Mouse (Mus musculus) kidney, embryonic 15.5 days (tissue): Measurements from ENCODE around the gene Tcaf3. TPM values are rescaled to one million over a fixed set of nuclear protein-coding genes. Genes with fewer than 3 reads are reported as not detected.

Experiments used
- ATAC-seq: fragments of 200-750 bp; cut with Nextera tagmentation; replicated peaks from 2 replicates; pipeline ENCODE4 v1.8.0; 2017; ENCODE audit warnings: moderate TSS enrichment; ENCODE audit not compliant: low FRiP score
- H3K27ac ChIP-seq: fragments of 300-500 bp; sonication (generic); 2 replicates; pipeline ENCODE4 v1.5.1; 2015; ENCODE audit warnings: mild to moderate bottlenecking, inconsistent platforms
- H3K27me3 ChIP-seq: fragments of 300-500 bp; sonication (generic); 2 replicates; pipeline ENCODE4 v1.6.1; 2015; ENCODE audit warnings: inconsistent platforms
- H3K36me3 ChIP-seq: fragments of 300-500 bp; sonication (generic); 2 replicates; pipeline ENCODE4 v1.6.1; 2015; ENCODE audit warnings: inconsistent platforms
- H3K4me1 ChIP-seq: fragments of 300-500 bp; sonication (generic); 2 replicates; pipeline ENCODE4 v1.6.1; 2015; ENCODE audit warnings: inconsistent platforms
- H3K4me2 ChIP-seq: fragments of 300-500 bp; sonication (generic); 2 replicates; pipeline ENCODE4 v1.6.1; 2015; ENCODE audit warnings: moderate library complexity, mild to moderate bottlenecking, inconsistent platforms
- H3K4me3 ChIP-seq: fragments of 300-500 bp; sonication (generic); replicated peaks from 2 replicates; pipeline ENCODE4 v1.5.1; 2015; ENCODE audit warnings: mild to moderate bottlenecking, inconsistent platforms
- H3K9ac ChIP-seq: fragments of 300-500 bp; sonication (generic); 2 replicates; pipeline ENCODE4 v1.6.1; 2015; ENCODE audit warnings: mild to moderate bottlenecking, inconsistent platforms
- H3K9me3 ChIP-seq: fragments of 300-500 bp; sonication (generic); replicated peaks from 2 replicates; pipeline ENCODE4 v1.6.1; 2016; ENCODE audit warnings: inconsistent platforms
- WGBS: fragments of 180-500 bp; shearing (Covaris S2); methylation state at CpG from one replicate; pipeline ENCODE4 v1.1.7; 2015; ENCODE audit warnings: mixed read lengths; 5-methylcytosine and 5-hydroxymethylcytosine counted together
- polyA plus RNA-seq: library from polyadenylated mRNA; unstranded; fragments of >200 nt; fragmentation: Nextera tagmentation; extraction: Ambion mirVana; gene quantifications from 2 replicates; pipeline ENCODE4 v1.2.1, GENCODE M21; 2015

Gene Tcaf3
- polyA plus RNA-seq, 1 experiment from 2014 or later: not detected

DNA sequence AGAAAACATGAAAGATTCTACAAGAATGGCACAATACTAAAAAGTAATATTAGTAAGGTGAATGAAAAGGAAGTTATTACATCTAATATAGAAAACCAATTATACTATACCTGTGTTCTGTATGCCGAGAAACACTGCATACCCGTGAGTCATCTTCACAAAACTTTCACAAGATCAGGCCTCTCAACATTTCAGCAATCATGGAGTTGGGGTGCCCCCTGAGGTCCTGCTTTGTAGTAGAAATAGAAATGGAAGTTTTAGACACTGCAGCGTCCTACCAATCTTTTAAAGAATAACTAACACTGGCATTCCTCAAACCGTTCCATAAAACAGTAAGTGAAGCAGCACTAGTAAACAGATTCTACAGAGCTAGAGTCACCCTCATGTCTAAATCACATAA lies 18.8 kb downstream of the Tcaf3 start:
- WGBS: 78% methylated on average over 4 of the region's 4 CpGs
- 0 out of 2 replicates have a peak, but pooled peaks cover 4% of the 10 kb centered on the region for H3K4me1 ChIP-seq
- H3K9me3 ChIP-seq: no peaks in the 10 kb centered on the region
- H3K9ac ChIP-seq: no peak overlapping the region
- H3K36me3 ChIP-seq: no peaks in the 10 kb centered on the region
- no peak overlapping the region for H3K4me3 ChIP-seq
- no peak for ATAC-seq
- no peak overlapping the region for H3K4me2 ChIP-seq
- no peak overlapping the region for H3K27ac ChIP-seq
- no peaks in the 10 kb centered on the region for H3K27me3 ChIP-seq

DNA sequence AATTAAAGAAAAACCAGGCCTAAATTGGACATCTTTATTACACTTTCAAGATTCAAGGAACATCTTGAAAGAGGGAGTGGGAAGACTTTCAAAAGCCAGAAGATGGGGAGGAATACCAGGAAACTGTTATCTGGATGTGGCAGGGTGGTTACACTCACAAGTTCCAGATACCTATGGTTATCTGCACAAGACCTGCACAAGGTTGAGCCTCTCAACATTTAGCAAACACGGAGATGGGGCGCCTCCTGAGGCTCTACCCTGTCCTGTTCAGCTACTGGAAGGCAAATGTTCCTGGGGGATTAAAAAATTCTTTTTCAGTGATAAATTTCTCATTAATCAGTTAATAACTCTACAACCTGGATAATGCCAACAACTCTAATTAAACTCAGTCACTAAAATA lies 20.1 kb downstream of the Tcaf3 start:
- H3K9ac ChIP-seq: no peak overlapping the region
- WGBS: 95% methylated on average over 2 of the region's 2 CpGs
- H3K4me3 ChIP-seq: no peak overlapping the region
- H3K4me1 ChIP-seq: no peaks in the 10 kb centered on the region
- no peak overlapping the region for H3K4me2 ChIP-seq
- H3K9me3 ChIP-seq: no peaks in the 10 kb centered on the region
- no peak for ATAC-seq
- no peaks in the 10 kb centered on the region for H3K27me3 ChIP-seq
- H3K36me3 ChIP-seq: no peaks in the 10 kb centered on the region
- H3K27ac ChIP-seq: no peak overlapping the region

DNA sequence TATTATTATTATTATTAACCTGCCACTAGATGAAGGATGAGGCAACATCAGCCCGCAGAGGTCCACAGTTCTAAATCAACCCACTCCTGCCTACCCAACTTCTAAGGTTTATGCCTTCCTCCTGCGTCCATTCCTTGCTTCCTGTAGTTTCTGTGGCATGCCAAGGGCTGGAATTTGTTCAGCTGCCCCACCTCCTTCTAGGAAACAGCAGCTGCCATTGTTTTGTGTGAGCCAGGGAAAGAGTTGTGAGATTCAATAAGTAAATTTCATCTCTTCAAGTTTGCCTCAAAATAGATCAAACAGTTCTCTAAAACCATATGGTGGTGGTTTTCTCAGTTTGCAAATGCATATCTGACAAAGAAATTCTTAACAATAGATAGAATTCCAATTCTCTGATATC lies 29.3 kb downstream of the Tcaf3 start:
- H3K27ac ChIP-seq: no peak overlapping the region
- no peaks in the 10 kb centered on the region for H3K9me3 ChIP-seq
- H3K9ac ChIP-seq: no peak overlapping the region
- no peaks in the 10 kb centered on the region for H3K36me3 ChIP-seq
- H3K4me2 ChIP-seq: no peak overlapping the region
- no peaks in the 10 kb centered on the region for H3K4me1 ChIP-seq
- no peak for ATAC-seq
- WGBS: 63% methylated on average over 2 of the region's 2 CpGs
- H3K4me3 ChIP-seq: no peak overlapping the region
- H3K27me3 ChIP-seq: no peaks in the 10 kb centered on the region; the same call in 1 of the 2 replicates

DNA sequence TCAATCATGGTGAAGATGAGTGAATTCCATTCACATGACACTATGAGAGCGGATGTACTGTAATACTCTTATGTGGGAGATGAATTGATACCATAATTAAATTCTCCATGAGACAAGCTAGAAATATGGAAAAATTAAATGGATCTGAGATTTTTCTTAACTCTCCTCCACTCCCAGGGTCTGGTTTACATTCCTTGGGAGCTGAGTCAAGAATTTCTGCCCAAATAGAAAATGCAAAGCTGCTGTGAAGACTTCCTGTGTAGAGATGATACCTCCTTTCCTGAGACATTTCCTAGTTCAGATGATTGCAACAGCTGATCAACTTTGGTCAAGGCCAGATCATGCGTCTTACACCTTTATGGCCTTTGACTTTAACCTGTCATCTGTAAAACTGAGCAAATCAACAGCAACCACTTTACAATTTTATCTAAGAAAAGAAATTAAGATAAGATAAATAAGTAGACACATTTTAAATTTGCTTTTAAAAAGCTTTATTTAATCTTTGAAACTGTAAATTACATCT lies 31.4 kb downstream of the Tcaf3 start:
- no peak for ATAC-seq
- Histone ChIP-seq H3K27me3 (no peaks in the 10 kb centered on the region; the same call in 1 of the 2 replicates), H3K36me3 (no peaks in the 10 kb centered on the region), H3K9ac (no peak overlapping the region), H3K27ac (no peak overlapping the region), H3K4me3 (no peak overlapping the region), H3K9me3 (no peaks in the 10 kb centered on the region), H3K4me1 (no peaks in the 10 kb centered on the region), H3K4me2 (no peak overlapping the region)
- 82% methylated on average over 2 of the region's 2 CpGs for WGBS

DNA sequence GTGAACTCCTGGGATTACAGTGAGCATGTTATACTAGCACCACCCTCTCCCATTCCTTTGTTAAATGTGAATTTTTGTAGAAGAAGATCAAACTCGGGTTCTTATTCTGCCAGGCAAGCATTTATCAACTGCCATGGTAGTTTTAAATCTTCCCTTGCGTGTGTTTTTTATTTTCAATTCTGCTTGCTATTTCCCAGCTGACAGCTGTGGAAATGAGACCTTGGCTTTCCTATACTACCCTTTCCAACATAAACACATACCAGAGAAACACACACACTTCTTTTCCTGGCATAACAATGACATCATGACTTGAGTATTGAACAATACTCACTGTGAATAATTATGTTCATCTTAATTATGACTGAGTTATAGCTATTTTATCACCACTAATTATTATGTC lies 35.2 kb downstream of the Tcaf3 start:
- 46% methylated on average over 2 of the region's 2 CpGs for WGBS
- H3K9me3 ChIP-seq: no peaks in the 10 kb centered on the region
- H3K4me2 ChIP-seq: no peak overlapping the region
- ATAC-seq: no peak
- H3K27me3 ChIP-seq: no peaks in the 10 kb centered on the region; the same call in 1 of the 2 replicates
- H3K4me3 ChIP-seq: no peak overlapping the region
- no peaks in the 10 kb centered on the region for H3K4me1 ChIP-seq
- H3K27ac ChIP-seq: no peak overlapping the region
- no peak overlapping the region for H3K9ac ChIP-seq
- no peaks in the 10 kb centered on the region for H3K36me3 ChIP-seq

DNA sequence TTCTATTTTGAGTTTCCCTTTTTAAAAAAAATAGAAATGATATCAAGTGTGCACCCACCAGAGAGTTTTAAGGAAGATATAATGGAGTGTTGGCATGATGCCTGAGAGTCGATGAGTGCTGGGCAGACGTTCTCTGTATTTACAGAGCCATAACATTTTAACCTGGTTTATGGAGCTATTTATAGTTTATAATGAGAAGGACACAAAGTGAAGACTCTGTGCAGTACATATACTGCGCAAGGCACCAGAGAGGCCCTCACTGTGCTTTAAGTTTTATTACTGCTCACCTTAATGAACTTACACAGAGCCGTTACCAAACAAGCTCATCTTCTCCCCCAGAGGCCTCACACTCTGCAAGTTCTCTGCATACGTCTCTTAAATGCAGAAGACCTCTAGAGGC lies 36.6 kb downstream of the Tcaf3 start:
- no peaks in the 10 kb centered on the region for H3K9me3 ChIP-seq
- H3K4me3 ChIP-seq: no peak overlapping the region
- no peaks in the 10 kb centered on the region; the same call in 1 of the 2 replicates for H3K27me3 ChIP-seq
- no peak overlapping the region for H3K4me2 ChIP-seq
- H3K4me1 ChIP-seq: no peaks in the 10 kb centered on the region
- ATAC-seq: no peak
- H3K27ac ChIP-seq: no peak overlapping the region
- no peaks in the 10 kb centered on the region for H3K36me3 ChIP-seq
- 56% methylated on average over 5 of the region's 5 CpGs for WGBS
- H3K9ac ChIP-seq: no peak overlapping the region

DNA sequence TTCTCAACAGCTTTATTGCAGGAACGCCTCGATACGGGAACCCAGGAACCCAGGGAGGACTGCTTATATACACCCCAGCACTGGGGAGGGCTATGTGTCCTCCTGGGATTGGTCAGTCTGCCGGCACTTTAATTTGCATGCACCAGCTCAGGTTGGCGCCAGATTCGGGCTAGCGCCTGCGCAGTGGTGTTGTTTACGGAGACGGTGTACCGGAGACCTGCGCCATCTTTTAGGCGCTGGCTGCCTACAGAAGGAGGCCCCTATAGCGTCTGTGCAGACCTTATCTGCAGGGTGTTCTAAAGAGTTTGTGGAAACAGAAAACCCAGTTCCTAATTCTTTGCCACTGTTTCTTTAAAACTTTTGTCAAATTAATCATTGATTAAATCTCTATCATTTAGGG lies 38.9 kb downstream of the Tcaf3 start:
- Histone ChIP-seq H3K9me3 (no peaks in the 10 kb centered on the region), H3K36me3 (no peaks in the 10 kb centered on the region), H3K27ac (no peak overlapping the region), H3K9ac (no peak overlapping the region), H3K4me3 (no peak overlapping the region), H3K4me2 (no peak overlapping the region), H3K4me1 (no peaks in the 10 kb centered on the region), H3K27me3 (no peaks in the 10 kb centered on the region; the same call in 1 of the 2 replicates)
- WGBS: 96% methylated on average over 14 of the region's 14 CpGs
- no peak for ATAC-seq

DNA sequence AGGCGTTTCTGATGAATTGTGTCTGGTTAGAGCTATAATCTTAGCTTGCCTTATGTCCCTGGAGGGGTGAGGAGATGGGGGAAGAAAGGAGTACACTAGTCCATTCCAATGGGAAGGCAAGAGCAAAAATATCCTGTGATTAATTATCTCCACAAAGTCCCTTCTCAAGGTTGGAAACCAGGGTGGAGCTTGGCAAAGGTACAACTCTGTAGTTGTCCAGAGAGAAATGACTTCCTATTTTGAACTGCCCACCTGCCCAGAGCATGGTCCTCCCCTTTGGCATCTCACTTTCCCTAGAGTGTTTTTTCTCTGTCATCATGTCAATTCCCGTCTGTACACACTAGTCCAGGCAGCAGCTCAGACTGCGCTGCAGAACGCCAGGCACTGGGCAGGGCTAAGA lies 50.0 kb downstream of the Tcaf3 start, which contains the start of gene Olfr455:
Gene Olfr455, minus strand, starts transcription at position 127 of the 400 bp plus-strand sequence.
- 79% methylated on average over 4 of the region's 4 CpGs for WGBS
- no peak for ATAC-seq
- H3K4me2 ChIP-seq: no peak within 1 kb of the TSS
- no peaks in the 10 kb centered on the region for H3K9me3 ChIP-seq
- no peaks in the 10 kb centered on the region for H3K27me3 ChIP-seq
- H3K4me3 ChIP-seq: no peak within 1 kb of the TSS
- H3K9ac ChIP-seq: no peak within 1 kb of the TSS
- no peaks in the 10 kb centered on the region for H3K36me3 ChIP-seq
- no peaks in the 10 kb centered on the region for H3K4me1 ChIP-seq
- no peak within 1 kb of the TSS for H3K27ac ChIP-seq

DNA sequence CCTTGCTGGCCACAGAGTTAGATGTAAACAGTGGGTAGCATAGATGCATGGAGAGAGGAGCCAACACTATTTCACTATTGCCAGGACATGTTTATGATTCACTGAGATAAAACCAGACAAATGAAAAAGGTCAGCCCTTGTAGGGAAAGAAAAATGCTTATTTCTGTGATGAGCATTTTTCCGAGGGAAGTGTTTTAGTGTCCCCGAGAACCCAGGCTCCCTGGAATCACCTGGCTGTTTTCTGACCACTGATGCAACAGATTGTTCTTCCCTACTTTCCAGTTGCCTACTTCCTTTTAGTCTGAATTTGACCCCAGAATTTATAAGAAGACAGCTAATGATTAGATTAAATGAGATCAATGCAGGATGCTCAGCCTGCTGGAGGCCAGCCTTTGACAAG lies 51.3 kb downstream of the Tcaf3 start:
- Histone ChIP-seq H3K9me3 (no peaks in the 10 kb centered on the region), H3K4me3 (no peak overlapping the region), H3K9ac (no peak overlapping the region), H3K4me1 (no peaks in the 10 kb centered on the region), H3K36me3 (no peaks in the 10 kb centered on the region), H3K27ac (no peak overlapping the region), H3K4me2 (no peak overlapping the region), H3K27me3 (no peaks in the 10 kb centered on the region)
- no peak for ATAC-seq
- WGBS: 76% methylated on average over 2 of the region's 2 CpGs

DNA sequence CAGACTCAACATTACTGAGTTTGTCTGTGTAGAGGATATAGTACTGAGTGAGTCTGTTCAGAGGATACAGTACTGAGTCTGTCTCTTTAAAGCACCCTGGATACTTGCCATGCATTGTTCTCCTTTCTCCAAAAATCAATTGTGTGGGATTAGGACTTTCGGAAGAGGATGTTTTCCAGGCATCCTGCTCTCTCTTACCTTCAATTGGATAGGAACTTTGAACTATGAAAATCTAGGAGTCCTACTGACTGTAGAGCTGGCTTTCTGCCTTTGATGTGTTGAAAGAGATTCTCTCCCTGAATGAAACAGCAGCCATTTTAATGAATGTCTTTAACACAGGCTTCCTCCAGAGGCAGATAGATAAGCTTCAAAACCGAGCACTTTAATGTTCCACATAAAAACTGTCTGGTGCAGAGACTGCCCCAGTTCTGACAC lies 52.0 kb downstream of the Tcaf3 start:
- H3K4me3 ChIP-seq: no peak overlapping the region
- WGBS: 45% methylated on average over 2 of the region's 2 CpGs
- H3K4me1 ChIP-seq: no peaks in the 10 kb centered on the region
- no peak overlapping the region for H3K9ac ChIP-seq
- no peaks in the 10 kb centered on the region for H3K27me3 ChIP-seq
- no peak for ATAC-seq
- H3K4me2 ChIP-seq: no peak overlapping the region
- H3K27ac ChIP-seq: no peak overlapping the region
- no peaks in the 10 kb centered on the region for H3K9me3 ChIP-seq
- no peaks in the 10 kb centered on the region for H3K36me3 ChIP-seq

DNA sequence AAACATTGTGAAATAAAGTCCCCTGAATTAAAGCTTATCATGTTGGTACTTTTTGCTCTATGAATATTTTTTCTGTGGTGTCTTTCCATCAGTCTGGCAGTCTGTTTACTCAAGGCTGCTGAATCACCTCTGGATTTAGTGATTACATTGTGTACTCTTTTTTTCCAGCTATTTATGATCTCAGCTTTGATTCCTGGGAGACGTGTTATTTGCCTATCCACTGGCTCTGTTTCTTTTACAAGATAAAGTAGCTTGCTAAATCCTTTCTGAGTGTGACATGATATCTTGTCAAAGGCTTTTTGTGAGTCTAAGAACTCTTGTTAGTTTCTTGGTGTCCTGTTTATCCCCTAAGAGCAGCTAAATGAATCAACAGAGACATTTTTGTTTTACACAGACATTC lies 52.6 kb downstream of the Tcaf3 start:
- H3K4me3 ChIP-seq: no peak overlapping the region
- no peaks in the 10 kb centered on the region for H3K36me3 ChIP-seq
- no peaks in the 10 kb centered on the region for H3K9me3 ChIP-seq
- no peak for ATAC-seq
- no peak overlapping the region for H3K27ac ChIP-seq
- no peak overlapping the region for H3K9ac ChIP-seq
- H3K4me1 ChIP-seq: no peaks in the 10 kb centered on the region
- 56% methylated on average over 1 of the region's 1 CpGs for WGBS
- H3K27me3 ChIP-seq: no peaks in the 10 kb centered on the region
- H3K4me2 ChIP-seq: no peak overlapping the region

DNA sequence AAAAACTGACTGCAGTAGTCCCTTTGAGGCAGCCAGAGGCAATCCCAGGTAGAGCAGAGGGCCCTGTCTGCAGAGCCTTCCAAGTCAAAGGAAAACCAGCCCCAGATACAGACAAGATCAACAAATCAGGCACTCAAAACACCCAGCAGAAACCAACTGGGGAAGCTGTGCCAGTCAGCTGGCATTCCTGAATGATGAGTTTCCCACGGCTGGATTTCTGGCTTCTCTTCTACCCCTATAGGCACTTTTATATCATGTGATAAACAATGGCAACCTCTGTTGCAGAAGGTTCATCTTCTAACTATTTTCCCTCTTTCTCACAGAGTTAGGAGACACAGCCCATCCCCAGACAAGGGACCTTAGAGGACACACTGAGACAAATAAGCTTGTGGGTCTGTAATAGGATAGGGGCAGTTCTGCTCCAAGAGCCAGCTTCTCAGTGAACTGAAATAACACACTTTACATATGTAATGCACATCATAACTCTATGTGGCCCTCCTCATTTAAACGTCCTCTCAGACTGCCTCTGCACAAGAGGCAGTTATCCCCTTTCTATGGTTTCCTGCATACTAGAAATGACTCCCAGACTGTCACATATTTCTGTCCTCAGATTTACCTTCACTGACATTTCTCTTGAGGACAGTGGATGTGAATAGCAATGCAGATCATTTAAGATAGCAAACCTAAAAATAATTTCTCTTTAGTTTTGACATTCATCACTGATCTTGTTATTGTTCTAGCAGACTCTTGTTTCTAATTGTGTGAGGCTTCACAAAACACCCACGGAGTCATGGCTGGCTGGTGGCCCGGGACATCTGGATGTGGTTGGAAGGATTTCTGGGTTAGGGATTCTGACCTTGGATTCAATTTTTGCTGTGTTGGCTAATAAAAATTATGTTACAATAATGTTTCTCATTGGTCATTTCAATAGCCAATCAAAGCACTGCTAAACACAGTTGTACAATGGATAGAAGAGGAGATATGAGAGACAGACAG lies 55.2 kb downstream of the Tcaf3 start:
- no peak for ATAC-seq
- WGBS: 42% methylated on average over 4 of the region's 4 CpGs

More for the DNA sequence above, 55.2 kb downstream of the Tcaf3 start:
- H3K27me3 ChIP-seq: no peaks in the 10 kb centered on the region
- no peaks in the 10 kb centered on the region for H3K4me1 ChIP-seq
- no peak overlapping the region for H3K4me2 ChIP-seq
- no peak overlapping the region for H3K4me3 ChIP-seq
- no peaks in the 10 kb centered on the region for H3K9me3 ChIP-seq
- no peaks in the 10 kb centered on the region for H3K36me3 ChIP-seq
- no peak overlapping the region for H3K9ac ChIP-seq
- no peak overlapping the region for H3K27ac ChIP-seq
